Mouse (Mus musculus) liver, embryonic 14.5 days (tissue): Measurements from ENCODE around the gene Itgae.

Experiments used
- CTCF ChIP-seq: IDR thresholded peaks from 2 replicates; pipeline ENCODE4 v1.5.1; 2016; ENCODE audit warnings: antibody characterized with exemption, low read depth, control low read depth
- EP300 ChIP-seq: IDR thresholded peaks from 2 replicates; pipeline ENCODE4 v1.6.1; 2016; ENCODE audit warnings: antibody characterized with exemption, low read depth

GRCm38 (mm10) chr11:73144261-73144681 lies 53.9 kb downstream of the Itgae start:
- no peak for TF ChIP-seq CTCF
- TF ChIP-seq EP300 = no peak
